Mouse (Mus musculus): ENCODE measurements at regions not wholly inside any gene's neighbourhood (a gene's known extent, or its start where the extent isn't known, plus 50 kb on each side); places are given as distances from the start of the nearest gene placed in this dataset.

DNA sequence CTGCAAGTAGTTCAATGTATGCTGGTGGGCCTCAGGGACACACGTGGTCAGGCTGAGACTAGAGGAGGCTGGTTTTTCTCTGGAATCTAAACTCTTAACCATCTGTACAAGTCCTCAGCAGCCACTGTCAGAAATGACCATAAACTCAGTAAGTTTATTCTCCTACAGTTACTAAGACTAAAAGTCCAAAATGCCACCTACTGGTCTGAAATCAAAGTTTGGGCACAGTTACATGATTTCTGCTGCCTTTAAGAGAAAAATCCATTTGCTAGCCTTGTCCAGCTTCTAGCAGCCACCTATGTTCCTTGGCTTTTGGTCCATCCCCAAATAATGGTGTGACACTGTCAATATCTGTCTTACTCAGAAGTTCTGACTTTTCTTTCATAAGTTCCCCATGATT, 300.2 kb upstream of the Thbs1 start:
- H3K4me1 ChIP-seq (ENCODE audit: control insufficient read depth, insufficient read depth, low read length): no peaks in the 10 kb centered on the region
- no peaks in the 10 kb centered on the region for H3K9me3 ChIP-seq (ENCODE audit: control insufficient read depth, low read length)
- WGBS: 71% methylated on average over 1 of the region's 1 CpGs
- H3K9ac ChIP-seq (replicated peaks; ENCODE audit: low read length): no peak overlapping the region
- H3K27me3 ChIP-seq (ENCODE audit: control insufficient read depth, insufficient read depth, low read length): no peaks in the 10 kb centered on the region
- no peaks in the 10 kb centered on the region for H3K36me3 ChIP-seq (ENCODE audit: control insufficient read depth, insufficient read depth, low read length)
- DNase-seq: no peak
- no peak overlapping the region for H3K4me2 ChIP-seq (ENCODE audit: low read length)
- H3K4me3 ChIP-seq (replicated peaks; ENCODE audit: low read depth, low read length): no peak overlapping the region
- no peak for ATAC-seq (ENCODE audit: low FRiP score, low TSS enrichment)
- H3K27ac ChIP-seq (replicated peaks; ENCODE audit: low read depth, low read length): no peak overlapping the region

GRCm38 (mm10) chr2:117811931-117812330, 299.7 kb upstream of the Thbs1 start:
- no peak for ATAC-seq (ENCODE audit: low FRiP score, low TSS enrichment)
- H3K27ac ChIP-seq (replicated peaks; ENCODE audit: low read depth, low read length): no peak overlapping the region
- H3K27me3 ChIP-seq (ENCODE audit: control insufficient read depth, insufficient read depth, low read length): no peaks in the 10 kb centered on the region
- no peak for DNase-seq
- no peaks in the 10 kb centered on the region for H3K9me3 ChIP-seq (ENCODE audit: control insufficient read depth, low read length)
- 93% methylated on average over 2 of the region's 2 CpGs for WGBS
- no peak overlapping the region for H3K4me2 ChIP-seq (ENCODE audit: low read length)
- no peaks in the 10 kb centered on the region for H3K36me3 ChIP-seq (ENCODE audit: control insufficient read depth, insufficient read depth, low read length)
- no peak overlapping the region for H3K4me3 ChIP-seq (replicated peaks; ENCODE audit: low read depth, low read length)
- no peaks in the 10 kb centered on the region for H3K4me1 ChIP-seq (ENCODE audit: control insufficient read depth, insufficient read depth, low read length)
- no peak overlapping the region for H3K9ac ChIP-seq (replicated peaks; ENCODE audit: low read length)

DNA sequence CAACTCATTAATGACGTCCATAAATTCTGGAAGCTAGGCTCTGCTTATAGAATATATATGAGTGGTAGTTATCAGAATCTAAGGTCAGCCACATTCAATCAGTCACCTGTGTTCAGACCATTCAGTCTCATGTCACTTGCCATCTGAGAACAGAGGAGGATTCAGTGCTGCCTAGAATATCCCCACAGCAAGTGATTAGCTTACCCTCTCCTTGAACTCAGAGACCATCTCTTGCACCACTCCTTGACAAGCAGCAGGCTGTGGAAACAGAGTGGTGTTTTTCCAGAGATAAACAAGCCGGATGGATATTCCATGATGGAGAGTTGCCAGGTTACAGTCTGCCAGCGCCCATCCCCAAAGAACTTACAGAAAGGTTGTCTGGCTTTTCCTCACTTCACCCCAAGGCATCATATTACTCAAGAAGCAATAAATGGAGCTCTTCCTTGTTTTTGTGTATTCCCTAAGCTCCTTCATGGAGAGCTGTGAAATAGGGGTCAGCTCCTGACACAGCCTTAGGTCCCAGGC, 291.9 kb upstream of the Thbs1 start:
- Histone ChIP-seq H3K4me2 (ENCODE audit: low read length) (no peak overlapping the region), H3K4me1 (ENCODE audit: control insufficient read depth, insufficient read depth, low read length) (no peaks in the 10 kb centered on the region), H3K9ac (replicated peaks; ENCODE audit: low read length) (no peak overlapping the region), H3K27me3 (ENCODE audit: control insufficient read depth, insufficient read depth, low read length) (no peaks in the 10 kb centered on the region), H3K27ac (replicated peaks; ENCODE audit: low read depth, low read length) (no peak overlapping the region), H3K4me3 (replicated peaks; ENCODE audit: low read depth, low read length) (no peak overlapping the region), H3K36me3 (ENCODE audit: control insufficient read depth, insufficient read depth, low read length) (no peaks in the 10 kb centered on the region), H3K9me3 (ENCODE audit: control insufficient read depth, low read length) (no peaks in the 10 kb centered on the region)
- 93% methylated on average over 3 of the region's 3 CpGs for WGBS
- ATAC-seq (ENCODE audit: low FRiP score, low TSS enrichment): no peak
- DNase-seq: no peak

- H3K27ac ChIP-seq (replicated peaks; ENCODE audit: low read depth, low read length): no peak overlapping the region
- DNase-seq: no peak
- H3K4me2 ChIP-seq (ENCODE audit: low read length): no peak overlapping the region
- no peak overlapping the region for H3K4me3 ChIP-seq (replicated peaks; ENCODE audit: low read depth, low read length)
- no peaks in the 10 kb centered on the region for H3K9me3 ChIP-seq (ENCODE audit: control insufficient read depth, low read length)
- no peak for ATAC-seq (ENCODE audit: low FRiP score, low TSS enrichment)
- H3K27me3 ChIP-seq (ENCODE audit: control insufficient read depth, insufficient read depth, low read length): no peaks in the 10 kb centered on the region
- H3K9ac ChIP-seq (replicated peaks; ENCODE audit: low read length): no peak overlapping the region
- H3K36me3 ChIP-seq (ENCODE audit: control insufficient read depth, insufficient read depth, low read length): no peaks in the 10 kb centered on the region
- H3K4me1 ChIP-seq (ENCODE audit: control insufficient read depth, insufficient read depth, low read length): no peaks in the 10 kb centered on the region
These were observed 291.0 kb upstream of the Thbs1 start for GRCm38 (mm10) chr2:117820708-117821107.

GRCm38 (mm10) chr2:117825088-117825487, 286.6 kb upstream of the Thbs1 start:
- Histone ChIP-seq H3K4me3 (replicated peaks; ENCODE audit: low read depth, low read length) (no peak overlapping the region), H3K27me3 (ENCODE audit: control insufficient read depth, insufficient read depth, low read length) (no peaks in the 10 kb centered on the region), H3K9ac (replicated peaks; ENCODE audit: low read length) (no peak overlapping the region), H3K36me3 (ENCODE audit: control insufficient read depth, insufficient read depth, low read length) (no peaks in the 10 kb centered on the region), H3K9me3 (ENCODE audit: control insufficient read depth, low read length) (no peaks in the 10 kb centered on the region), H3K4me1 (ENCODE audit: control insufficient read depth, insufficient read depth, low read length) (no peaks in the 10 kb centered on the region), H3K4me2 (ENCODE audit: low read length) (no peak overlapping the region), H3K27ac (replicated peaks; ENCODE audit: low read depth, low read length) (no peak overlapping the region)
- WGBS: 84% methylated on average over 8 of the region's 8 CpGs
- ATAC-seq (ENCODE audit: low FRiP score, low TSS enrichment): no peak
- no peak for DNase-seq

GRCm38 (mm10) chr2:117827278-117827677, 284.4 kb upstream of the Thbs1 start:
- no peak for ATAC-seq (ENCODE audit: low FRiP score, low TSS enrichment)

DNA sequence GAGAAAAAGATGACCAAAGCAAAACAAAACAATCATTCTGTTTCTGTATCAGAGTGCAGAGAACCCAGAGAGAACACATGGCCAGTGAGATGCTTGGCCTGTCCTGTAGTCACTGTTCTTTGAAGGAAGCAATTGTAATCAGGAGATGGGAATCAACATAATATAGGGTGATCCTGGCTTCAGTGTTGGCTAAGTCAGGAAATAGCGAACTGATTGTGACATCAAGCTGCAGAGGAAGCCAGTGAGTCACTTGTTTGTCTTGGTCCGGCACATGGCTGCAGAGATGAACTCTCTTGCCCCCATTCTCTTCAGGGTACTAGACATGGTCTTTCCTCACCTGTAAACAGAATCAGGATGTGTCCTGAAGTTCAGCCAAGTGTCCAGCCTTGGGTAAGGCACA, 273.3 kb upstream of the Thbs1 start:
- Histone ChIP-seq H3K9me3 (ENCODE audit: control insufficient read depth, low read length) (no peaks in the 10 kb centered on the region), H3K36me3 (ENCODE audit: control insufficient read depth, insufficient read depth, low read length) (no peaks in the 10 kb centered on the region), H3K4me1 (ENCODE audit: control insufficient read depth, insufficient read depth, low read length) (no peaks in the 10 kb centered on the region), H3K27ac (replicated peaks; ENCODE audit: low read depth, low read length) (no peak overlapping the region), H3K27me3 (ENCODE audit: control insufficient read depth, insufficient read depth, low read length) (no peaks in the 10 kb centered on the region), H3K4me2 (ENCODE audit: low read length) (no peak overlapping the region), H3K9ac (replicated peaks; ENCODE audit: low read length) (no peak overlapping the region), H3K4me3 (replicated peaks; ENCODE audit: low read depth, low read length) (no peak overlapping the region)
- DNase-seq (no peak), ATAC-seq (ENCODE audit: low FRiP score, low TSS enrichment) (no peak)
- 75% methylated on average over 2 of the region's 2 CpGs for WGBS

More at GRCm38 (mm10) chr2:117827278-117827677, 284.4 kb upstream of the Thbs1 start:
- Histone ChIP-seq H3K4me2 (ENCODE audit: low read length) (no peak overlapping the region), H3K4me3 (replicated peaks; ENCODE audit: low read depth, low read length) (no peak overlapping the region), H3K27ac (replicated peaks; ENCODE audit: low read depth, low read length) (no peak overlapping the region), H3K9ac (replicated peaks; ENCODE audit: low read length) (no peak overlapping the region), H3K9me3 (ENCODE audit: control insufficient read depth, low read length) (no peaks in the 10 kb centered on the region), H3K4me1 (ENCODE audit: control insufficient read depth, insufficient read depth, low read length) (no peaks in the 10 kb centered on the region), H3K36me3 (ENCODE audit: control insufficient read depth, insufficient read depth, low read length) (no peaks in the 10 kb centered on the region), H3K27me3 (ENCODE audit: control insufficient read depth, insufficient read depth, low read length) (no peaks in the 10 kb centered on the region)
- DNase-seq: no peak
- WGBS: 93% methylated on average over 3 of the region's 3 CpGs

GRCm38 (mm10) chr2:117840406-117840805, 271.3 kb upstream of the Thbs1 start:
- 97% methylated on average over 1 of the region's 1 CpGs for WGBS
- DNase-seq: no peak
- Histone ChIP-seq H3K27ac (replicated peaks; ENCODE audit: low read depth, low read length) (no peak overlapping the region), H3K9ac (replicated peaks; ENCODE audit: low read length) (no peak overlapping the region), H3K36me3 (ENCODE audit: control insufficient read depth, insufficient read depth, low read length) (no peaks in the 10 kb centered on the region), H3K4me2 (ENCODE audit: low read length) (no peak overlapping the region), H3K4me3 (replicated peaks; ENCODE audit: low read depth, low read length) (no peak overlapping the region), H3K4me1 (ENCODE audit: control insufficient read depth, insufficient read depth, low read length) (no peaks in the 10 kb centered on the region), H3K9me3 (ENCODE audit: control insufficient read depth, low read length) (no peaks in the 10 kb centered on the region), H3K27me3 (ENCODE audit: control insufficient read depth, insufficient read depth, low read length) (no peaks in the 10 kb centered on the region)
- no peak for ATAC-seq (ENCODE audit: low FRiP score, low TSS enrichment)

DNA sequence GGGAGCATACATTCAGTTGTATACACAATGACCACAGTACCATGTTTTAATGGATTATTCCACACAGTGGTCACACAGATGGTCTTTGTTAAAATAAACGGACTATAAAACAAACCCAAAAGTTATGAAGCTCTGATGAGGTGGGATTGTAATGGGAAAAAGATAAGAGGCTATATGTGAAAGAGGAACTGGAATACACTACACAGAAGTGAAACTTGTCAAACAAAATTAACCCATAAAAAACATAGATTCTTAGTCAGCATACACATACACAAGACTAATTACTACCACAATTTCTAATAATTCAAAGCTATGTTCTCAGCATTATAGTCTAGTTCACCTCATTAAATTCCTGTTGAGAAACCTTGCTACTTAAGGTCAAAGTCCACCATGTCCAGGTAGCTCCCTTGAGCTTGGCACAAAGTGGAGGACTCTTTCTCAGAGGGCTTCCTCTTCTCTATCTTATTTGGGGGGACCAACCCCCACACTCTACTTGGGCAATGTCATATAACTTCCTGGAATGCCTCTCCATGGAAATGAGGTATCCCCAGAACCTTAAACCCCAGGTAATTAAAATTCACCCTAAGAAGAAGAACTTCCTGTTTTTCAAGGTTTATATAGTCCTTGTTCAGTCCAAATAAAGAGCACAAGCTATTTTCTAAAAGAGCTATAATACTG, 269.2 kb upstream of the Thbs1 start:
- no peak overlapping the region for H3K4me3 ChIP-seq (replicated peaks; ENCODE audit: low read depth, low read length)
- no peak overlapping the region for H3K4me2 ChIP-seq (ENCODE audit: low read length)
- H3K36me3 ChIP-seq (ENCODE audit: control insufficient read depth, insufficient read depth, low read length): no peaks in the 10 kb centered on the region
- no peaks in the 10 kb centered on the region for H3K27me3 ChIP-seq (ENCODE audit: control insufficient read depth, insufficient read depth, low read length)
- H3K4me1 ChIP-seq (ENCODE audit: control insufficient read depth, insufficient read depth, low read length): no peaks in the 10 kb centered on the region
- no peaks in the 10 kb centered on the region for H3K9me3 ChIP-seq (ENCODE audit: control insufficient read depth, low read length)
- WGBS: 80% methylated on average over 1 of the region's 1 CpGs
- H3K27ac ChIP-seq (replicated peaks; ENCODE audit: low read depth, low read length): no peak overlapping the region
- H3K9ac ChIP-seq (replicated peaks; ENCODE audit: low read length): no peak overlapping the region
- DNase-seq (no peak), ATAC-seq (ENCODE audit: low FRiP score, low TSS enrichment) (no peak)

Measured in midbrain, embryonic 14.5 days (tissue).